Mouse (Mus musculus): ENCODE results near the gene Rnf150. TPM values are rescaled to one million over a fixed set of nuclear protein-coding genes. Genes with fewer than 3 reads are reported as not detected.

Rnf150 gene
- total RNA-seq, 2 experiments from 2014 or later = 4.6 TPM; not detected in 1

DNA sequence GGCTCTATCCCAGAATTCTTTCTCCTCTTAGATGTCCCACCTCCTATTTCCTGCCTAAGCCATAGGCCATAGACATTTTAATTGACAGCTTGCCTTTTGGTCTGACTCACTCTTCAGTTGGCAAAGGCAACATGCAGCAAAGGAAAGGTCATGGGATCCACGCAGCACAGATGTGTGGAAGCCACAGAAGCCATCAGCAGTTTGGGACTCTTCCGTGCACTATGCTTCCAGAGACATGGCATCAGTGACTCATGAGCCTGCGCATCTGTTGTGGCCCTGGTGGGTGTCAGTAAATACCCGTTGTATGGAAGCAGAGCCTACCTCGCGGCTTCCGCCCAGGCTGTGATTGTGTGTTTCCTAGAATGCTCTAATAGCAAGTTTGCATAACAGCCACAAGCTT, 68.4 kb downstream of the Rnf150 start:
- ATAC-seq (replicated peaks; ENCODE audit: low FRiP score, poor library complexity, severe bottlenecking) = no peak

DNA sequence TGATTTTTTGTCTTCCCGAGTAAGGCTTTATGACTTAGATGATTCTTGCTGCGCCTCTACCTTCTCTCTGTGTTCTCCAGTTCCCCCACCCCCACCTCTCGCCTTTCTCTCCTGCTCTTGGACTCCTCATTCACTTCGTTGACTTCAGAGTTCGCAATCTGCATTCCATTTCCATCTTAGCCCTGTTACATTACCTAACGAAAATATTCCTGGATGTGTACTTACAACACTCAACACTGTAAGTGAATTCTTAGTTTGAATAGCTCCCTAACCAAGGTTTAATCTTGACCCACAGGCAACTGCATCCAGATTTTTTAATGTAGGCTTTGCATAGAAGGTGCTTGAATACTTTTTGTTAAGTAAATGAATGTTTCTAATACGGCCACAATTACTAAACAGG, 73.0 kb downstream of the Rnf150 start:
- ATAC-seq (replicated peaks; ENCODE audit: low FRiP score, poor library complexity, severe bottlenecking) = no peak

DNA sequence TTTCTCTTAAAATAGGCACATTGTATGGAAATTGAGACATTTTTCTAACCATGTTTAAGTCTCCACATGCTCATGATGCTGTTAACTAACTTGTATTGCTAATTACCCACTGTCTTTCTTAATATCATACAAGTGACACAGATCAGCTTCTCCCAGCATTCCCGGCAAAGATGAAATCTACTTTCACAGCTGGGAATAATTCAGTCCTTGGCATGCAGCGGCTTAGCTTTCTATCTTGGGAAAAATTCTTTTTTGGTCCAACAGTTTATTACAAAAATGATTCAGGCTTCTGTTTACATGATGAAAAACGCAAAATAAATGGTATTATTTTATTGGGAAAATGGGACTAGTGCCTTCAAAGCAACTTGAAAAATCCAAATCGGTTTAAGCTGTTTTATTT, 73.7 kb downstream of the Rnf150 start:
- ATAC-seq (replicated peaks; ENCODE audit: low FRiP score, poor library complexity, severe bottlenecking) = no peak

GRCm38 (mm10) chr8:82939912-82940311, 76.8 kb downstream of the Rnf150 start:
- no peak for ATAC-seq (replicated peaks; ENCODE audit: low FRiP score, poor library complexity, severe bottlenecking)

GRCm38 (mm10) chr8:82943223-82944006, 80.3 kb downstream of the Rnf150 start:
- ATAC-seq (replicated peaks; ENCODE audit: low FRiP score, poor library complexity, severe bottlenecking) = no peak

DNA sequence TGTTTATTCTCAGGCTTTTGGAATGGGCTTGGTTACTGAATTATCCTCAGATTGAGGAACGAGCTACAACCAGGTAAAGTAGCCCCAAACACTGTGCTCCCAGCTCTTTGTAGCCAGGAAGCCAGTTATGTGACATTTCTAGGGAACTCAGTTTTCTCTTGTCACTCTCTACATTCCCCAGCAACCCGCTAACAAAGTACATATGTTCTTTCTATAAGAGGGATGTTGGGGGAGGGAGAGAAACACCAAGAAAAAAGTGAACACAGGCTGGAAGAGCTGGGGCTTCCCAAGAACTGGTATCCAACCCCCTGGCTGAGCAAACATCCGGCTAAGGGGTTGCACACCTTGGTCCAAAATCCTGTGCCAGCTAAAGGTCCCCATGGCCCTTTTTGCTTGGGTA, 82.7 kb downstream of the Rnf150 start:
- ATAC-seq (replicated peaks; ENCODE audit: low FRiP score, poor library complexity, severe bottlenecking) = no peak

DNA sequence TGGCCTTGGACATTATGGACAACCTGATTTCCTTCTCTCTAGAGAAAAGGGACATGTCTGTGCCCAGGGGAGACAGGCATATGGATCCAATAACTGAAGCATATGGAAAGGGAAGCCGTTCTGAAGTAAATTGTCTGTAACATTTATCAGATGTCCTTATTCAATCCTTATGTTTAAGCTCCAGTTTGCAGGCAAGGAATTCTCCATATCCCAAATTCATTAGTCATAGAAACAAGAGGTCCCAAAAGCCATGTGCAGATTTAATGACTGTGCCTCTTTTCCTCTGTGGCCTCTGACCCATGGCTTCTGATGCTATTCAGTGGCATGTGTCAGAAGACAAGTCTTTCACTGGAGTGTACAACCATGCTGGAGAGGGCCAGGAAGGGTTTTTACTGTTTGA, 83.5 kb downstream of the Rnf150 start:
- no peak for ATAC-seq (replicated peaks; ENCODE audit: low FRiP score, poor library complexity, severe bottlenecking)

- ATAC-seq (replicated peaks; ENCODE audit: low FRiP score, poor library complexity, severe bottlenecking) = no peak
Observed at GRCm38 (mm10) chr8:82955162-82955754, 92.1 kb downstream of the Rnf150 start.

DNA sequence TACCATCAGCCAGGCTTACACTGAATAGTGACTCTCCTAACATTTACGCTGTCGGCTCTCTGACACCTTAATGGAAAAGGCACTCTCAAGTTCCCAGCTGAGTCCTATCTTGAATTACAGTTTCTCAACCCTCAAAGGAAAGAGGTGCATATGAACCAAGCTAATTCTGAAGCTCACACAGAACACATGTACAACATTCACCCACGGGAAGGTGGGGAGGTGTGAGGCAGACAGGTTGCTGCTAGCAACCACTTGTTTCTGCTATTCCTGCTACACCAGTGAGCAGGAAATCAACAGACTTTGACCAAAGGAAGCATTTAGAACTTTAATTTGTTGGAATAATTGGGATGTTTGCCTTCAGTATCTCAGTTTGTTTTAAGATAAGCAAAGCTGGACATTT, 96.3 kb downstream of the Rnf150 start:
- ATAC-seq (replicated peaks; ENCODE audit: low FRiP score, poor library complexity, severe bottlenecking) = no peak

DNA sequence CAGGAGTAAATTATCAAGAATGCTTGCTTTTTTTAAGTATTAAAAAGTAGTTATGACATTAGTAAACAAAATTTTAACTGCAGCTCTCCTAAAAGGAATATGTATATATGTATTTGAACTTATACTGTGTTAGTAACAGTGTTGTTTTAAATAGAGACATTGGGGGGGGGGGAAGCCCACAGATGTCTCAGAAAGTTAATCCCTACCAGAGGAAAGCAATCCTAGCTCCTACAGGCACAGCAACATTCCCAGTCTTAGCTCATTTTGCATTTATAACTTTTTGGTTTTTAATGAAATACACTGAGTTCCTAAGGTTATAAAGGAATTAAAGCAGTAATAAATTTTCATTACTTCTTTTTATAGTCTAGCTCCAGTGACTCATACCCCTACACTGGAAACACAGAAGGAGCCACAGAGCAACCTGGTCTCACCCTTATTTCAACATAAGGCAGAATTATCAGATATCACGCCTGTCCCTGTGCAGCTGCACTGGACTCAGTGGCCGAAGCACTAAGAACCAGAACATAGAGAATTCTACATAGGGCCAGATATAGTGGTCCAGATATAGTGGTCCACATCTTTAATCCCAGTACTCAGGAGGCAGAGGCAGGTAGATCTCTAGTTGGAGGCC, 96.9 kb downstream of the Rnf150 start:
- no peak for ATAC-seq (replicated peaks; ENCODE audit: low FRiP score, poor library complexity, severe bottlenecking)

DNA sequence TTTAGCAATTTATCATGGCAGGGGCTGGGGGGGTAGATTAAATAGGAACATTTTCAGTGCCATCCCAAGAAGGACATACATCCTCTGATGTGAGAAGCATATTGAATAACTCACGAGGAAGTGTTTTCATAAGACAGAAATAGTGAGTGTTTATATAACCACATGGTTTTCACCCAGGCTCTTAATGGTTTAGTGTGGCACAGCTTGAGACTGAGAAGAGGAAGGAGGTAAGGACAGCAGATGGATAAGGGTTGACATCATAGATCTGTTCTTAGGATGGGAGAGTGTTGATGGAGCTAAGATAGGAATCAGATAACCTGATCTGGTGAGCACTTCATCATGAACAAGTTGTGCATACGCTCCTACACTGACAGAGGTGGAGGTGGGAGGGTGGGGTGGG, 101.4 kb downstream of the Rnf150 start:
- ATAC-seq (replicated peaks; ENCODE audit: low FRiP score, poor library complexity, severe bottlenecking) = no peak

- ATAC-seq (replicated peaks; ENCODE audit: low FRiP score, poor library complexity, severe bottlenecking) = no peak
Observed at GRCm38 (mm10) chr8:82967879-82968678, 104.9 kb downstream of the Rnf150 start.

DNA sequence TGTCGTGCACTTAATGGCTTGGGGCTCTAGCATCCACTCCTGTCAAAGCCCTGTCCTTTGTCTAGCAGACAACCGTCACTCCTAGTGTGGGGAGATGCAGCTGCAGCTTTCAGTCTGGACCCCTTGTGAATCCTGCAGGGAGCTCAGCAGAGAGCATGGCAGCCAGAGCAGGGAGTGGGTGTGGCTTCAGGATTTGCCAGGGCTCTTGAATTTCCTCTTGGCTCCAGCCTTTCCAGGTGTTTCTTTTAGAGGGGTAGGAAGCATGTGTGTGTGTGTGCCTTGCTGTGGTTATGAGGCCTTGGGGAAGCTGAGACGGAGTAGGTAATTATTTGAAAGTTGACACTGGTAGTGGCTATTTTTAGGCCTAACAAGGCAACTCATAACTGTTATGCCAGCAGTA, 106.8 kb downstream of the Rnf150 start:
- no peak for ATAC-seq (replicated peaks; ENCODE audit: low FRiP score, poor library complexity, severe bottlenecking)

GRCm38 (mm10) chr8:82972812-82973211, 109.7 kb downstream of the Rnf150 start:
- ATAC-seq (replicated peaks; ENCODE audit: low FRiP score, poor library complexity, severe bottlenecking) = no peak

DNA sequence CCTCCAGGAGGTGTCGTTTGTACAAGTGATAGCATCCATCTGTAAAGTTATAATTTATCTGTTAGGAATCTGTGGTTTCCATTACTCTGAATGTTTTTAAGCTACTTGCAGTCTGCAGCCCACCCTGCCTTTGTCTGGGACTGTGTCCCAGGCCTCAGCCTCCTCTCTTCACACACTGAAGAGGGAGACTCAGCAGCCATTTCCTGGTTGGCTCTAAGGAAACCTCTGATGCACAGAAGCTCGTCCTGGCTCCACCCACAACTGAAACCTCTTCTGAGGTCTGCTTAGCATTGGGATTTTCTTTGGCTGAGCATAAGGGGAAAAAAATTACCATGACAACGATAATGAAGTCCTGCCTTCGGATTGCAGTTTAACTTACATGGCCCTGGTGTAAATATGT, 110.2 kb downstream of the Rnf150 start:
- ATAC-seq (replicated peaks; ENCODE audit: low FRiP score, poor library complexity, severe bottlenecking) = no peak

DNA sequence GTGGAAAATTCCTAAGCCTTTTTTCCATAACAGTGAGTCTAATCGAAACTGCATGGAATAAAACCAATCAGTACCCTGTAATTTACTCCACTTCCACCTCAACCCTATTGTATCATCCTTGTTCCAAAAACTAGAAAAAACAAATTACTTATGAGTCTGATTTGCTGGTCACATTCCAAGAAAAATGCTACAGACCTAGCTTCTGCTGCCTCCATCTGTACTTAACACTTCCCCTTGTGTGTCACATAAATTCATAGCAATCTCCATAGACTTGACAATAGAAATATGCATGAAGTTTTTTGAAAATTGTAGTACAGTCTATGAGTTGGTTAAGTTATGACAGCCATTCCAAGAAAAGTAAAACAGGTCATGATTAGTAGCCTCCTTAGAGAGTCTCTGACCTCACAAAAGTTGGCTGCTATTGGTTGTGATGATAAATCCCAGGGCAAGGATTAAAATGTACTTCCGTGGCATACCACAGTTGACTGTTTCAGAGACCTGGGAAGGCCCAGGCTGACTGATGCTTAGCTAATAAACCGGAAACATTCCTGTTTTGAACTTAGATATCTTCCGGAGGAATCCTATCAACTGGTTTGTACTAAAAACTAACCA, 118.2 kb downstream of the Rnf150 start:
- ATAC-seq (replicated peaks; ENCODE audit: low FRiP score, poor library complexity, severe bottlenecking) = no peak

DNA sequence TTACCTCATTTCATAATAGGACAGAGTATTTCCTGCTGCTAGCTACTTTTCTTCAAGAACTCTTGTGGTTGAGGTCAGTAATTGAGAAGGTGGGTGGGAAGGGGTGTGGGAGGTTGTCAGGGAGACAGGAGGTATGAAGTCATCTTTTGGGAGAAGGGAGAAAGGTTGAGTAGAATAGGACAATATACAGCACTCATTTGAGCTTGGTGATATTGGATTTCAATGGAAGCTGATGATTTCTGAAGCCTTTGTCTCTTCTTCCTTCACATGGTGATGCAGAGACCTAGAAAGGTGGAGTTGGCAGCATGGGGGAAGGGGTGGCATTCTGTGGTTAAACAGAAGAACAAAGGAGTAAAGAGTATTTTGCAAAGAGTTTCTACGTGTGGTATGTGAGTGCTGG, 119.7 kb downstream of the Rnf150 start:
- ATAC-seq (replicated peaks; ENCODE audit: low FRiP score, poor library complexity, severe bottlenecking) = no peak

DNA sequence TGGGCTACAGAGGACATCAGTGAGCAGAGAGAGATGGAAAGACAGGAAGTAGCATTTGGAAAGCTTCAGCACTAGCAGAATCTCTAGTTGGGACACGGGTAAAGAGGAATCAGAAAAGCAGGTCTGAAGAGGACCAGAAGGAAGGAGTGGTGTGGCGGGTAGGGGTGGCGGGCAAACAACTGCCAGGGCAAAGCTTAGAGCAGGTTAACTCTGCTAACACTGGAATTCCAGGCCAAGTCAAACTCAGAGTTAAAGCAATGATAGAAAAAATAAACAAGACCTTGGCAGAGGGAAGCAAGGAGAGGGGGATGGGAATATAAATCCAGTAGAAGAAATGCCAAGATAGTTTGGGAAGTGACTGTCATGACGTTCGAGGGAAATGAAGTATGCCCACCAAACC, 120.1 kb downstream of the Rnf150 start:
- no peak for ATAC-seq (replicated peaks; ENCODE audit: low FRiP score, poor library complexity, severe bottlenecking)

- no peak for ATAC-seq (replicated peaks; ENCODE audit: low FRiP score, poor library complexity, severe bottlenecking)
Observed at GRCm38 (mm10) chr8:82992093-82992492, 128.9 kb downstream of the Rnf150 start.
